Mouse (Mus musculus) kidney, postnatal 0 days (tissue): ENCODE measurements at regions not wholly inside any gene's neighbourhood (a gene's known extent, or its start where the extent isn't known, plus 50 kb on each side); places are given as distances from the start of the nearest gene placed in this dataset.

Source experiments
- ATAC-seq: fragments of 200-750 bp; cut with Nextera tagmentation; replicated peaks from 2 replicates; pipeline ENCODE4 v1.8.0; 2017; ENCODE audit warnings: low read depth, moderate number of reproducible peaks, moderate TSS enrichment, moderate library complexity; ENCODE audit not compliant: low FRiP score
- DNase-seq: peaks from one replicate; pipeline ENCODE4 v3.0.0-alpha.2; 2016; ENCODE audit warnings: low spot score
- H3K27ac ChIP-seq: fragments of 300-500 bp; sonication (generic); 2 replicates; pipeline ENCODE4 v1.5.1; 2014; ENCODE audit warnings: mild to moderate bottlenecking
- H3K27me3 ChIP-seq: fragments of 300-500 bp; sonication (generic); 2 replicates; pipeline ENCODE4 v1.6.1; 2014; ENCODE audit warnings: low read length, mixed read lengths; ENCODE audit not compliant: insufficient read depth
- H3K36me3 ChIP-seq: fragments of 300-500 bp; sonication (generic); 2 replicates; pipeline ENCODE4 v1.6.1; 2014; ENCODE audit warnings: low read length, mixed read lengths; ENCODE audit not compliant: insufficient read depth
- H3K4me1 ChIP-seq: fragments of 300-500 bp; sonication (generic); replicated peaks from 2 replicates; pipeline ENCODE4 v1.6.1; 2014; ENCODE audit warnings: antibody characterized with exemption, low read length, mixed read lengths; ENCODE audit not compliant: insufficient read depth
- H3K4me2 ChIP-seq: fragments of 300-500 bp; sonication (generic); 2 replicates; pipeline ENCODE4 v1.6.1; 2014; ENCODE audit warnings: mild to moderate bottlenecking, low read length, moderate library complexity, mixed read lengths
- H3K4me3 ChIP-seq: fragments of 300-500 bp; sonication (generic); replicated peaks from 2 replicates; pipeline ENCODE4 v1.5.1; 2014; ENCODE audit warnings: low read depth, low read length
- H3K9ac ChIP-seq: fragments of 300-500 bp; sonication (generic); 2 replicates; pipeline ENCODE4 v1.6.1; 2014; ENCODE audit warnings: low read depth, low read length
- H3K9me3 ChIP-seq: fragments of 300-500 bp; sonication (generic); replicated peaks from 2 replicates; pipeline ENCODE4 v1.6.1; 2016; ENCODE audit warnings: low read length, inconsistent platforms, mixed read lengths
- CTCF ChIP-seq: IDR thresholded peaks from 2 replicates; pipeline ENCODE4 v1.5.1; 2016; ENCODE audit warnings: antibody characterized with exemption, low read depth, mild to moderate bottlenecking, moderate library complexity
- WGBS: fragments of 180-500 bp; shearing (Covaris S2); extraction: QIAGEN DNeasy Blood & Tissue Kit; methylation state at CpG from one replicate; pipeline ENCODE4 v1.1.7; 2014; 5-methylcytosine and 5-hydroxymethylcytosine counted together

GRCm38 (mm10) chr4:105626371-105627320 lies 163.0 kb upstream of the Gm12728 start:
- 49% methylated on average over 14 of the region's 14 CpGs for WGBS
- no peaks in the 10 kb centered on the region for H3K27me3 ChIP-seq
- H3K36me3 ChIP-seq, result no peaks in the 10 kb centered on the region
- H3K9me3 ChIP-seq, result no peaks in the 10 kb centered on the region
- ATAC-seq, result no peak
- no peak overlapping the region for H3K9ac ChIP-seq
- H3K27ac ChIP-seq, result no peak overlapping the region; the same call in 1 of the 2 replicates
- H3K4me3 ChIP-seq, result no peak overlapping the region
- peak; percentile 75 for DNase-seq
- TF ChIP-seq CTCF, result no peak
- H3K4me1 ChIP-seq, result no peaks in the 10 kb centered on the region
- no peak overlapping the region for H3K4me2 ChIP-seq

GRCm38 (mm10) chr4:105629581-105629980 lies 160.1 kb upstream of the Gm12728 start:
- DNase-seq, result no peak
- WGBS, result 88% methylated on average over 4 of the region's 4 CpGs
- H3K4me2 ChIP-seq, result no peak overlapping the region
- ATAC-seq, result no peak
- no peaks in the 10 kb centered on the region for H3K9me3 ChIP-seq
- no peak overlapping the region for H3K9ac ChIP-seq
- H3K36me3 ChIP-seq, result no peaks in the 10 kb centered on the region
- H3K4me1 ChIP-seq, result no peaks in the 10 kb centered on the region
- H3K27me3 ChIP-seq, result no peaks in the 10 kb centered on the region
- H3K27ac ChIP-seq, result no peak overlapping the region
- no peak overlapping the region for H3K4me3 ChIP-seq
- no peak for TF ChIP-seq CTCF

- Histone ChIP-seq H3K9ac (no peak overlapping the region), H3K4me3 (no peak overlapping the region), H3K9me3 (no peaks in the 10 kb centered on the region), H3K27me3 (no peaks in the 10 kb centered on the region), H3K4me2 (no peak overlapping the region), H3K4me1 (no peaks in the 10 kb centered on the region), H3K36me3 (no peaks in the 10 kb centered on the region), H3K27ac (no peak overlapping the region)
- ATAC-seq, result no peak
- 73% methylated on average over 11 of the region's 11 CpGs for WGBS
- no peak for TF ChIP-seq CTCF
- DNase-seq, result no peak
Measured at GRCm38 (mm10) chr4:105630595-105631369, 158.9 kb upstream of the Gm12728 start.

DNA sequence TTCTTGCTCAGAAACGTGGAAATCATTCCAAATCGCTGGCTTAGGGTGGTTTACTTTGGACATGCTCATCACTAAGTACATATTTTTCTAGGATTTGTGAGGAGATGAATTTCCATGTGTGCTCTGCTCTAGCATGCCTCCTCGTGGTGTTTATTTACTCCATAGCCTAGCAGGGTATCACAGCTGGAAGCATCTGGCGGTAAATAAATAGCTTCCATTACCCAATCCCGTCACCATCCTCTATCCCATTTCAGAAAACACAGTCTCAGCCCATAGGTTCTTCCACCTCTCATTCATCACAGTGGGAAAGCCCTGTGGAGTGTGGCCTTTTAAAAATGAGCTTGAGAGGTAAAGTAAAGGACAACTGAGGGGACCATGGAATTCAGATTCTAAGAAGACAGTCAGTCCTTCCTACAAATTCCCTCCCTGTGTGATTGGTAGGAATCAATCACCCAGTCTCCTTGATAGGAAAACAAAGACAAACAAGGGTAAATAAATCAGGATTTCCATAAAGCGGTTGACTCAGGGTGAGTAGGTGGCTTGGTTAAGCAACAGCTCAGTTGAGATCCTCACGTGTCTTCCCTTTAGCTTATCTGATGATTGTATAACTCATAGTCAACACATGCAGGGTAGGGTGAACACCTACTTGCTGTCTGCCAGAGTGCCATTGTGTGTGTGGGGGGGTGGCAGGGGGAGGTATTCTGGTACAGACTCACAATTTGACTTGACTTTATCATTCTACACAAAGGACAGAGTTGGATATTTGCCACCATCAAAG lies 156.9 kb upstream of the Gm12728 start:
- Histone ChIP-seq H3K9me3 (no peaks in the 10 kb centered on the region), H3K27me3 (no peaks in the 10 kb centered on the region), H3K36me3 (no peaks in the 10 kb centered on the region), H3K4me1 (no peaks in the 10 kb centered on the region), H3K27ac (no peak overlapping the region), H3K9ac (no peak overlapping the region), H3K4me3 (no peak overlapping the region), H3K4me2 (no peak overlapping the region)
- ATAC-seq, result no peak
- 82% methylated on average over 7 of the region's 7 CpGs for WGBS
- no peak for DNase-seq
- TF ChIP-seq CTCF, result no peak

GRCm38 (mm10) chr4:105633789-105634188 lies 155.9 kb upstream of the Gm12728 start:
- ATAC-seq, result no peak
- 93% methylated on average over 3 of the region's 3 CpGs for WGBS

GRCm38 (mm10) chr4:105640793-105641192 lies 148.9 kb upstream of the Gm12728 start:
- Histone ChIP-seq H3K27me3 (no peaks in the 10 kb centered on the region), H3K4me3 (no peak overlapping the region), H3K36me3 (no peaks in the 10 kb centered on the region), H3K9ac (no peak overlapping the region), H3K4me1 (0 out of 2 replicates have a peak, but pooled peaks cover 3% of the 10 kb centered on the region), H3K9me3 (no peaks in the 10 kb centered on the region), H3K27ac (no peak overlapping the region), H3K4me2 (no peak overlapping the region)
- WGBS, result 33% methylated on average over 4 of the region's 4 CpGs
- no peak for ATAC-seq
- TF ChIP-seq CTCF, result no peak
- peak; percentile 54 for DNase-seq

More at GRCm38 (mm10) chr4:105633789-105634188, 155.9 kb upstream of the Gm12728 start:
- Histone ChIP-seq H3K9ac (no peak overlapping the region), H3K4me1 (no peaks in the 10 kb centered on the region), H3K4me3 (no peak overlapping the region), H3K4me2 (no peak overlapping the region), H3K27ac (no peak overlapping the region), H3K27me3 (no peaks in the 10 kb centered on the region), H3K9me3 (no peaks in the 10 kb centered on the region), H3K36me3 (no peaks in the 10 kb centered on the region)
- TF ChIP-seq CTCF, result peak; percentile 42; the same call in 1 of the 2 replicates
- DNase-seq, result no peak
